Comparison of ENCODE assay signal across 19 mouse cellular contexts in genomic region chr13:112417861-112418423, GRCm38 (mm10). TPM values are rescaled to one million over a fixed set of nuclear protein-coding genes. Genes with fewer than 3 reads are reported as not detected.
A peak's percentile ranks its signal among the peaks of the same experiment; 100 is the strongest.
DNase-seq lines count a peak whose midpoint lies in the region; TF ChIP-seq lines count a peak whose summit lies in the region.
"Had no signal": no experiment of that assay in that cellular context is flagged by ENCODE, and none has a peak within 500 bp of the region (broad histone marks: within the 10 kb centered on the region; RNA-seq: fewer than 3 reads in every experiment).

No protein-coding gene starts in this region.

- H3K4me1 ChIP-seq in thymus, adult 2 months (replicated peaks; ENCODE audit: control insufficient read depth, insufficient read depth, low read length): peaks cover 34% of the 10 kb centered on the region

- 15% methylated on average over 2 of the region's 2 CpGs for WGBS in thymus, adult 2 months

- no peaks in the 10 kb centered on the region for H3K36me3 ChIP-seq in thymus, adult 2 months (ENCODE audit: control insufficient read depth, insufficient read depth, low read length)
- H3K36me3 ChIP-seq: hindbrain, embryonic 12.5 days; limb, embryonic 15.5 days; neural tube, embryonic 13.5 days had no signal

- no peaks in the 10 kb centered on the region for H3K27me3 ChIP-seq in thymus, adult 2 months (ENCODE audit: control insufficient read depth, insufficient read depth, low read length)
- H3K27me3 ChIP-seq: hindbrain, embryonic 12.5 days; limb, embryonic 15.5 days; megakaryocyte, embryonic 14.5 days; neural tube, embryonic 13.5 days; Patski had no signal

- TF ChIP-seq CTCF in thymus, adult 2 months (IDR thresholded peaks at IDR 0.05; ENCODE audit: borderline replicate concordance, control insufficient read depth, extremely low read depth, insufficient read depth, low read length, poor library complexity): no peak

- no peak for TF ChIP-seq POLR2A in thymus, adult 2 months (IDR thresholded peaks at IDR 0.05; ENCODE audit: control insufficient read depth, extremely low read depth, insufficient read depth, low read length, poor library complexity)

- no peak overlapping the region for H3K4me3 ChIP-seq in thymus, adult 2 months (ENCODE audit: control insufficient read depth, insufficient read depth, low read length)
- H3K4me3 ChIP-seq: erythroblast, embryonic 14.5 days; hindbrain, embryonic 12.5 days; layer of hippocampus, adult 2 months; left cerebral cortex, adult 2 months; limb, embryonic 15.5 days; neural tube, embryonic 13.5 days had no signal

- peak; percentile 88 for DNase-seq in CD4-positive, CD25-positive, alpha-beta regulatory T cell, adult 2 months (ENCODE audit: low read depth, low spot score)
- DNase-seq in CD8-positive naive resting alpha-beta T cell, adult 2 months (ENCODE audit: low read depth in 2 of 2, low spot score in 2 of 2): peak; percentile 70 to 71
- peak; percentile 91 for DNase-seq in induced T-regulatory cell, adult 2 months (ENCODE audit: low read depth)
- peak; percentile 69 for DNase-seq in thymus, adult 2 months
- no peak for DNase-seq in retina, postnatal 1 day
- DNase-seq in adrenal gland, adult 8-10 months: no peak
- DNase-seq in layer of hippocampus, postnatal 25 days (ENCODE audit: extremely low spot score in 1 of 2, low spot score in 1 of 2): no peak
- DNase-seq: cerebellum, adult 18-20 months; gastrocnemius, postnatal 14 days; lung, postnatal 10 days had no signal

- peak overlapping the region; percentile 96 for H3K27ac ChIP-seq in thymus, adult 2 months (ENCODE audit: control insufficient read depth, insufficient read depth, low read length)
- H3K27ac ChIP-seq: hindbrain, embryonic 12.5 days; kidney, postnatal 0 days; layer of hippocampus, adult 2 months; left cerebral cortex, adult 2 months; neural tube, embryonic 13.5 days had no signal

RNA-seq across cellular contexts. Expression of gene Il6st, which starts 45.9 kb away (rescaled TPM):
- 38.1 and 45.8 TPM in 2 replicates for polyA plus RNA-seq in thymus, adult 2 months (2012; rRNA removed)
- total RNA-seq in adrenal gland, adult 8-10 months (2022): 100 to 1,000 TPM; 297 to 404 (median 379) TPM
- total RNA-seq in layer of hippocampus, postnatal 25 days (2021): 10 to 100 TPM; 74.7 to 86.3 TPM

Comparison
In these comparisons a context has a peak if more than half of its experiments do, and no peak if none do; other contexts are left out.
1. DNase-seq: peak in CD4-positive, CD25-positive, alpha-beta regulatory T cell, adult 2 months (single experiment), CD8-positive naive resting alpha-beta T cell, adult 2 months (2 of 2), induced T-regulatory cell, adult 2 months (single experiment) and thymus, adult 2 months (single experiment); none in retina, postnatal 1 day (single experiment), adrenal gland, adult 8-10 months (single experiment) and layer of hippocampus, postnatal 25 days (0 of 2).